Mouse (Mus musculus) thymus, postnatal 10 days (tissue): ENCODE data around the gene Fbp2.
"Not testable (repeated sequence)": the region's sequence is repeated elsewhere in the genome, so short reads cannot be mapped to it uniquely, and the experiment has no call there.

Source experiments
- DNase-seq, 2 experiments: peaks; one replicate each; pipeline ENCODE4 v3.0.0; 2021; ENCODE audit warnings: low spot score in 2 of 2

Fbp2 gene

DNA sequence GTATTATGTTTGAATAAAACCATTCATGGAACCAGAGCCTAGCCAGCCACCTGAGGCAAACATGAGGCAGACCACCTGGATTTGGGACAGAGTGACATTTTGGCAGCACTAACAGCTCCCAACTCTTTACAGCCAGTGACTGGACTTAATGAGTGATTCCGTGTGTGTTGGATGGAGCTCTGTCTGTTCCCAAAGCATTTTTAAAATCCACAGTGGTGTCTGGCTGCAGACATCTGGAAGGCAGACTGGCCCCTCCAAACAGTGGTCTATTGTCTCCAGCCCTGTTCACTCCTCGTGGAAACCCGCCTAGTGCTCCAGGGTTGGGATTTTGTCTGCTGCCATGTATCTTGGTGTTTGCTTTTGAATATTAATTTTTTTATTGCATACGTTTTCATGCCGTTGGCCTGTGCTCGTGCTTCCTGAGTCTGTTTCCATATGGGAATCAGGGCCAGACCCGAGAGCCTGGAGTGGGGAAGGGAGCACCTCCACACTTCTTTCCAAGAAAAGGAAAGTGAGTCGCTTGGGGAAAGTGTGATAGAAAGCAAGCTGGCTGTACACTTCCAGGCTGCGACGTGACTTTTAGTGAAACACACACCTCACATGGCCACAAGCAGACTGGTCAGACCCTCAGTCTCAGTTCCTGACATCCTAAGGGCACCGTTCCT, 7.6 kb upstream of the Fbp2 start:
- DNase-seq: no peak

DNA sequence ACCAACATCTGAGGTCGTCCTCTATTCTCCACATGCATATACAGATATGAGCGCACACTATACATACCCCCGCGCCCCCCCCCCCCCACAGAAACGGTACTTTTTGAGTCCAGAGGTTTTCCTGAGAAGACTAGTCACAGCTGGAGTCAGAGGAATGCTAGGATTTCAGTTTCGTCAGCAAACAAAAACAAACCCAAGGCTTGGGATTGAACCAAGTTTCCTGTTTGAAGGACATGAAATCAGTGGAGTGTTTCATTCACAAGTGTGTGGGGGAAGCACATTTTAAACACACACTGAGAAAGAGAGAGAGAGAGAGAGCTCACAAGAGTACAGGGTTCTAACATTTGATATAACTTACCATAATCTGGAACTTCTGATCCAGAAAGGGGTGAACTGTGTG, 5.5 kb upstream of the Fbp2 start:
- DNase-seq: no peak

DNA sequence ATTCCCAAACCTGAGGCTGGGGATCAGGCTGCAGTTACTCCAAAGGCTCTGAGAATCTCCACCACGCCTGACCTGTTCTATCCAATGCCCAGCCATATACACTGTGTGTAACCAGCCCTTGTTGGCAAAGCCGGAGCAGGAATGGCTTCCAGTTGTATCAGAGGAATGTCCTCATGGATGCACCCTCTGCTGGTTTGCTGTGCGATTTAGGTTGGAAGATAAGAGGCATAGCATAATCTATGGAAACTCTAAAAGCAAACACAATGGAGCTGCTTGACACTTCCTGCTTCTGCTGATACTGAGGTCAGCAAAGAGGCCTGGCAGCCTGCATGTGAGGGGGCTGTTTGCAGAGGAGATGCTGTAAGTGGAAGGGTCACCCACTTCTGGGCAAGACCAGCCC, 4.7 kb upstream of the Fbp2 start:
- DNase-seq: no peak

DNA sequence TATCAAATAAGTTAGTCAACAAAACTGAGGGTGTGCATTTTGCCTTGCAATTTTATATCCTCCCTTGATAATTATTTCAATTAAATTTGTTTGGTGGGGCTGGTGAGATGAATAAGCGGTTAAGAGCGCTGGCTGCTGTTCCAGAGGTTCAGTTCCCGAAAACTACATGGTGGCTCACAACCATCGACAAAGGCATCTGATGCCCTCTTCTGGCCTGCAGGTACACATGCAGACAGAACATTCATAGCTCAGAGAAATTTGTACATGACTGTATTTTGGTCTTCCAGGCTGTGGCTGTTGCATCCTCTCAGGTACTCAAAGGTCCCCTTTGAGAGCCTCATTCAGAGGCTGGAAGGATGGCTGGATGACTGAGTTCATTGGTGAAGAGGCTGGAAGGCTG, 1.8 kb upstream of the Fbp2 start:
- no peak for DNase-seq

DNA sequence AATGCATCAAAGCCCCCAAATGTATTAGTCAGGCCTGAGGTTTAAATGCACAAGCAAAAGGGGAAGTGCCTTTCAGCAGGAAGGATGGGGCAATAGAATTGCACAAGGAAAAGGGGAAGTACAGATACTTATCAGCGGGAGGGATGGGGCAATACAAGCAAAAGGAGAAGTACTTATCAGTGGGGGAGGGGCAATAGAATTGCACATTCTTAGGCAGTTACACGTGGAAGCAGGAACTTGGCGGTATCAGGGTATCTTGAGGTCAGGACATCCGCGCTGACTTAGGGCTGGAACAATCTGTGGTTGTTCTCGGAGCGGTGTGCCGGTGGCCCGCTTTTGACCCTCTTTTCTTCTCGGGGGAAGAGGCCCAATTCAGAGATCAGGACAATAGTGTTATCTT, 1.0 kb upstream of the Fbp2 start:
- DNase-seq: not testable (repeated sequence)

DNA sequence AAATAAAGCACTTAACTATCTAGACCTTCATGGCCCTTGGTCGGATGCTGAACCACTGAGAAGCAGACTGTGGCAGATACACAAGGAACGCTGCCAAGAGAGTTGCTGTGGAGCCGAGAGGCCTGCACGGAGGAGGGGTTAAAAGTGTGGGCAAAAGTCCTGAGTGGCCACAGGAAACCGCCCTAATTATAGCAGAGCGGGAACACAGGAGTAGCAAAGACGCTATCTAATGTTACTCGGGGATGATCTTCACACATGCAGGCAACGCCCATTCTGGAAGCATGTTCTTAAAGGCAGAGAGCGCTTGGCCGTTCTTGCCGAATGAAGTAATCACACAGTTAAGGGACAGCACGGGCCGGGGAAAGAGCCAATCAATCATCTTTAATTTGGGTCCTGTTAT, 1.4 kb downstream of the Fbp2 start:
- DNase-seq: no peak

DNA sequence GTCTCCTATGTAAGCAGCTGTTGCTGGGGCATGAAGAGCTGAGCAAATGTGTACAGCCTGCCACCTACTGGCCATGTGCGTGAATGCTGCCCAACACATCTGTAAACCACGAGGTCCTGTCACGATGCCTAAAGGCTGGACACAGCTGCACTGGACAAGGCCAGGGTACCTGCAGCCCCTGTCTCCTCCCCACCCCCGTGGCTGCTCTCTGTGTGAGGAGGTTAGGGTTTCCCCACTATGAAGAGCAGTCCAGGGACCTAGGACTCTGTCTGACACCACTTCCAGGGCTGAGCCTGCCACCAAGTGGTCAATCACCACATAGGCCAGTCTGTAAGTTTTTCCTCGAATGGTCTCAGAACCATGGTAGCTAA, 1.9 kb downstream of the Fbp2 start:
- peak; percentile 34 to 66 for DNase-seq

DNA sequence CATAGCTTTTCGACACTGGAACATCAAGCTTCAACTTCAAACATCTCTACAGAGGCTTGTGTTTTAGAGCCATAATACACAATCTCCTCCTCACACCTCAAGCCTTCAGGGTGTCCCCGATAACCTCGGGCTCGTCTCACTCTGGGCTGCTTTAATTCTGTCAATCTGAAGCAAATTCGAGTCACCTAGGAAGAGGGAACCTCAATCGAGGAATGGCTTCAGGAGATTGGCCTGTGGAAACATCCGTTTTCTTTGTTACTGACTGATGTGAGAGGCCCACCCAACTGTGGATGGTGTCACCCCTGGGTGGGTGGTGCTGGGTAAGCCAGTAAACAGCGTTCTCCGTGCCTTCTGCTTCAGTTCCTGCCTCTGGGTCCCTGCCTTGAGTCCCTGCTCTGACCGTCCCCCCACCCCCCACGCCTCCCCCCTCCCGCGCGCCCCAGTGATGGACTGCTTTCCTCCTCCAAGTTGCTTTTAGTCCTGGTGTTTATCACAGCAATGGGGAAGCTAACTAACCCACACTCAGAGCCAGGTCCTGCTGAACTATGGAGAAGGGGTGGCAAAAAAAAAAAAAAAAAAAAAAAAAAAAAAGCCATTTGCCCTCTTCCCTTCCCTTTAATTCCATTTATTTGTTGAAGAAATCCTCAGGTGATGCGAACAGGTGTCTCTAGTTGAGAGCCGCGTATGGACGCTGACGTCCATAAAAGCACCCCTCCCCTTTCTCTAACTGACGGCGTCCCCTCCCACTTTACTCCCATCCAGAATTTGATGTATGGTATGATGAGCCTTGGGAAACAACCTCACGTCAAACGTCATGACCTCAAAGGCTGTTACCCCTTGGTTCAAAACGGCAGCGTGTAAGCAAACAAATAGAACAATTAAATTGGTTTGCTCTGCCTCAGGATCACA, 2.6 kb downstream of the Fbp2 start:
- no peak for DNase-seq

DNA sequence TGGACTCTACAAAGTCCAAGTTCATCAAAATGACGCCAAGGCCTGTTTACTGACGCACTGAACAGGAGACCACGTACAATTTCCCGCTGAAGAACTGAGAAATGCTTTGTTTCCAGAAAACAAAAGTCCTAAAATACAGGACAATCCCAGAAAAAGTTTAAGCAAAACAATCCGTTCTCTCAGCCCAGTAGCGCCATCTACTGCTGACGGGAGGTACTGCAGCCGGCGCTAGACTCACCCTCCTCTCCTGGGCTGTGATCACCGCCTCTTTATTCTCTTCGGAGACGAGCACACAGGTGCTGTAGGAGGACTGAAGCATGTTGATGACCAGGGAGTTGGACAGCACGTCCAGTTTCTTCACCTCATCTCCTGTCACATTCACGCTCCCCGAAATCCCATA, 3.6 kb downstream of the Fbp2 start:
- DNase-seq: peak; percentile 40 to 73

DNA sequence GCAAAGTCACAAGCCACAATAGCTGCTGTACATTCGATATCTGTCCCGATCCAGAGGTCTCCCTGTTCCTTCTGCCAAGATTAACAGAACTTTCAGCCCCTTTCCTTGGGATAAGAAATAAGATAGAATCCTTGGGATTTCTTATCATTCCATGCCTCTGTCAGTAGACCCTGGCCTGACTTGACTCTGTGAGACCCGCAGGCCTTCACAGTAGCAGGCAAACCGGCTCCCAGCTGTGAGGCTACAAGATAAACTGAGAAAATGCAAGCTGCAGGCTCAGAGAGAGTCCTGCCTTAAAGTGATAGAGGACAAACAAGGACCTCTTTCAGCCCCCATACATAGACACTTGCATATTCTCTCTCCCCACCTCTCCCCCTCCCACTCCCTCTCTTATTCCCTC, 24.9 kb downstream of the Fbp2 start:
- DNase-seq: no peak

DNA sequence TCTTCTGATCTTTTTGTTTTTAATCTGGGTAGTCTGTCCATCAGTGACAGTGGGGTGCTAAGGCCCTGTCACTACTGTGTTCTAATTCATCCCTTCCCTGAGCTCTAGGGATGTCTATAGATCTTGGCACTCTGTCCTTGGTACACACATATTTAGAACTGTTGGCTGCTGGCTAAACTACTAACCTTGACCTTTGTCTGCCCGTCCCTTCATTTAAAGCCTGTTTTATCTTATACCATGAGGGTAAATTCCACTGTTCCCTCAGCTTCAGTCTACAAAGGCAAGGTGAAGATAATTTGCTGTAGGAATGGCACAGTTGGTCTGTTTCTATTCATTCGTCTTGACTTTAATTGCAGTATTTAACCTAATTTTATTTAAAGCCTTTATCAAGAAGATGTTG, 26.0 kb downstream of the Fbp2 start:
- DNase-seq: no peak

DNA sequence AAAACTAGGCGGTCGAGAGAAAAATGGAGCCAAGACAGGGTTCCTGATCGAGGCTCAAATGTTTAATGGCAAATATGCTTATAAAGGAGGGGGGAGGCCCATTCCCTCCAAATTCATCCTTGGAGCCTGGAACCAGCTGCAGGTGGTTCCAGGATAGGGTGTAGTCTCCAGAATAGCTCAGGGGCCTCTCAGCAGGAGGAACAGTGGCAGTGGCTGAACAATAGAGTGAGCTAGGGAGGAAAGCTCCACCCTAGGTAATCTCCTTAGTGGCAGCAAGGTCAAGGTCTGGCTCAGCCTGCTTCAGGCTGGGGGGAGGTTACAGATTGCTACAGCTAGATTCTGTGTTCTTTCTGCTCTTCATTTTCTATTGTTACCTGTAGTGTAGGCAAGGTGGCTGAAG, 42.5 kb downstream of the Fbp2 start:
- not testable (repeated sequence) for DNase-seq

DNA sequence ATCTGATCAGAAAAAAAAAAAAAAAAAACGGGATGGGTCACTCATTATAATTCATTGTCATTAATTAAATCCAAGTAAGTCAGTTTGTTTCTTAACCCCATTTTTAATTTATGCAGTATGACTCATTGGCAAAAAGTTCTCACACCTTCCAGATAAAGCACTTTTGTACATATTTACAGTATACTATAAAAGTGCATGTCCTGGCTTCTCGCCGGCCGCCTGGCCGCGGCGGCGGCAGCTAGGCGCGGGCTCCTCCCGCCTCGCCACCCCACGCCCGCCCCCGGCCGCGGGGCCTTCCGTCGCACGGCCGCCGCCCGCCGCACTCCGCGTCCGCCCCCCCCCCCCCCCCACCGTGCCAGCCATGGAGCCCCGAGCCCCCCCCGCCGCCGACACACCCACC, 45.5 kb downstream of the Fbp2 start:
- DNase-seq: no peak

DNA sequence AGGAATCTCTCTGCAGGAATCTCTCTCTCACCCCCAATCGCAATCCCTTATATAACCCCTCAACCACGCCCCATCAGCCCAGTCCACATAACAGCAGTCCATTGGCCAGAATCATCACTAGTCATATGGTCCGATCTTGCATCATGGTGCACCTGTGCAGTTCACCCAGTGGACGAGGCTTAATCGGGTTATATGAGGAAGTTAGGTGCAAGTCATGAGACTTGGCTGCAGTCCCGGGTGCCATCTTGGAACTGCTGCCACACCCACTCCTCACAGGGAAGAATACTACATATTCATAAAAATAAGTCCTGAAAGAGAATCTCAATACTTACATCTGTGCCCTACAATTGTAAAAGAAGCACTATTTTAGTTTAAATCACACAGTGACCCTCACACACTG, 50.2 kb downstream of the Fbp2 start:
- not testable (repeated sequence) for DNase-seq
